Mouse (Mus musculus) spleen, postnatal 36 days (tissue): Measurements from ENCODE around the gene Ston2.
"Not testable (repeated sequence)": the region's sequence is repeated elsewhere in the genome, so short reads cannot be mapped to it uniquely, and the experiment has no call there.

Experiments used
- DNase-seq, 2 experiments: peaks; one replicate each; pipeline ENCODE4 v3.0.0; 2022; ENCODE audit warnings: low spot score in 2 of 2, mixed read lengths in 1 of 2

Ston2 gene

DNA sequence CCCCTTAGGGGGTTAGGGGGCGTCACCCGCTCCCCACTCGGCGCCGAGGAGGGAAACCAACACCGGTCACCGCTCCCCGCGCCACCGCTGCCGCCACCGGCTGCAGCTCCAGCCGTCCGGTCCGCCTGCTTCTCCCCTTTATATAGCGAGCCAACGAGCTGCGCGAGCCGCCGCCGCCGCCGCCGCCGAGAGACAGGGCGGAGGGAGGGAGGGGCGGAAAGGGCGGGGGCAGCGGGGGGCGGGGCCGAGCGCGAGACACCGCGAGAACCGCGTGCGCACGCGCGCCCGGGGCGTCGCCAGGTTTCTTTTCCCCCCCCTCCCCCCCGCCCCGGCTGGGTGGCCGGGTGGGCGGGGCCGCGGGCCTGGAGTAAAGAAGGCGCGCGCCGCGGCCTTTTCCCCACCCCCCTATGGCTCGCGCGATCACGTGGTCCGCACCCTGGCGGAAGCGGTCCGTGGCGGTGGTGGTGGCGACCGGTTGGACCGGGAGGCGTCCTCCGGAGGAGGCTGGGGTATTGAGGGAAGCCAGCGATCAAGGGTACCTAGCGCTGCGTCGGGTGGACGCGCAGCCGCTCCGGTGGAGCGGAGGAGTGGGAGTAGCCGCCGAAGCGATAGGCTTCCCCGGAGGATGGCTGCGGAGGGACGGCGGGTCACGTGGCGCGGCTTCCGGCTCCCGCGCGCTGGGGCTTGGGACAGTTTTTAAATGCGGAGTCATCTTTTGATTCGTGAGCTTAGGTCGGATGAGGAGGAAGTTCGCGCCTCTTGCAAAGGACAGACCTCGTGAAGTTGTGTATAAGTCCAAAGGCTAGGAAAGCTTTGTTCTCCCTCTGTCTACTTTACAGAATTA lies 198.1 kb downstream of the Ston2 start, which contains the start of gene Gtf2a1:
Gene Gtf2a1, minus strand, starts transcription at position 641 of the 844 bp plus-strand sequence.
- peak; percentile 92 to 94 for DNase-seq

DNA sequence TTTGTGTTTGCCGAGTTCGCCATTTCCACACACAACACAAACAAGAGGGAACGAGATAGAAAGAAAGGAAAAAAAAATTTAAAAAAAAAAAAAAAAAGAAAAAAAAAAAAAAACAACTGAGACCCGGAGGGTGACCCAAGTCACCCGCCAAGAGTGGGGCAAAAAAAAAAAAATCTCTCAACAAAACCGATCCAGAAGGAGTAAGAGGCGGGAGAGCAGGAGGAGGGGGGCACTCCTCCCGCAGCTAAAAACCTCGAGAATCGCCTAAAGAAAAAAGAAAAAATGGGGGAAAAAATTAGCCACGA lies 198.7 kb downstream of the Ston2 start:
- DNase-seq, result no peak

DNA sequence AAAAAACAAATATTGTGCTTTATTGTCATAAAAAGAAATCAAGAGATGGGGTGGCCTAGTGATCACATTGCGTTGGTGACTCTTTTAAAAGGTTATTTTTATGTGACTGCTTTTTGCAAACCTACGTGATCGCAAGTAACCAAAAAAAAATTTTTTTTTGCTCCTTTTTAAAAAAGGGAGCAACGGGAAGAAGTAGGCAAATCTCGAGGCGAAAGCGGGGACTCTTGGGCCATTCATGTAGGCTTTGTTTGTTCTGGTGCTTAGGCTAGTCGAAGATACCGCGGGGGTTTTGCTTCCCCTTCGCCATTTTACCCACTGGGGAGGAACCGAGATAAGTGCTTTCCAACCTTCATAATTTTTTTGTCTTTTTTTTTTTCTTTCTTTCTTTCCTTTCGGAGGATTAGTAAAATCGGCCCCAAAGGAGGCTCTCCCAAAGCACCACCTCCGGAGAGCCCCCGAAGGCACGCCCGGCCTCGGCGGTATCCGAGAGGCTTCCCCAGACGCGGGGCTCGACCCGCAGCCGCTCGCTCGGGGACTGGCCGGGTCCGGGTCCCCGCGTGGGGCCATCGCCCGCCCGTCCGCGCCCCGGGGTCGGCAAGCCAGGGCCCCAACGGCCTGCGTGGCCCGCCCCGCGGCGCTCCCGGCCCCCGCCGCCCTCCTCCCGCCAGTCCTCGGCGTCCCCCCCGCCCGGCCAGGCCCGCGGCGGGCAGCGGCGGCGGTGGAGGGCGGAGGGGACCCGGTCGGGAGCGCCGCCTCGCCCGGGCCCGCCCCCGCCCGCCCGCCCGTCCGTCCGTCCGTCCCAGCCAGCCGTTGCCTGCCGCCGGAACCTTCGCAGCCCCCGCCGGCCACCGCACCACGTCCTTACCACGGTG lies 199.3 kb downstream of the Ston2 start:
- DNase-seq, result peak; percentile 58 to 59

DNA sequence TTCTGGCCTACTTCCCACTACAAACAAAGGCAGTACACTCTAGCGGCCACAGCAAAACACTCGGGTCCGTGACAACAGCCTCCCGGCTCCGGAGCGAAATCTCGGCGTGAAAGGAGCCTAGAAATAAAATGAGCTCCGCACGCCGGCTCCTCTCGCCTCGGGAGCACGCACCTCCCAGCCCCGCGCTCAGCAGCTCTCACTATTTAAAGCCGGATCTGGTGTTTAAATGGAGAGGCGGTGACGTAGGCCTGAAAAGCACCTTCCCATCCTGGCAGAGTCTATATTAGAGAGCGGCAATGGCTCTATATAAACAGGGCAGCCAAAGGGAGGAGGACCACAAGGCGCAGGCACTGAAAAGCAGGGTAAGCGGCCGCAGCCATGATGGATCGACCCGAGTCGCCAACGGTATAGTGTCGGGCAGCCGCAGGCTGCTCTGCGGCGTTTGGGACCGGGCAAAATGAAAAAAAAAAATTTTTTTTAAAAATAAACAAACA lies 200.0 kb downstream of the Ston2 start:
- peak; percentile 89 to 92 for DNase-seq

DNA sequence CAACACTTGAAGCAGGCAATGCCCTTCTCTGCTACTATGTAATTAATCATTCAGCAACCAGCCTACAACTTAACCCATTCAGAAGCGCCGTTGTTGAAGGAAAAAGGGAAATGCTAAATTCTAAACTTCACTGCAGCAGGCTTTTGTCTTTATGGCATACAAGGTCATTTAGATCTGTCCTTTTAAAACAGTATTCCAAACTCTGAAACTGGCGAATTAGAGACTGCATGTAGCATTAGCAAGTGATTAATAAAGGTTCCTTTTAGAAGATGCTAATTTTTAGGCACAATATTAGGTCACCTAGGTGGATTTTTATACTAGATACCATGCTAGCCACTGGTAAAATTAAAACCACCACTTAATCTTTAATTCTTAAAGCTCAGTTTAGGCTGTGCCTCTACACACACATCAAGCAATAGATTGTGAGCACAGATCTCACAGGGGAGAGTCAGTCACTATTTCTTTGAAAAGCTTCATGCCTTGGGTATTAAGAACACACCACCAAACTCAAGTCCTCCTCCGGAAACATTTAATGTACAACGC lies 200.6 kb downstream of the Ston2 start:
- no peak for DNase-seq

DNA sequence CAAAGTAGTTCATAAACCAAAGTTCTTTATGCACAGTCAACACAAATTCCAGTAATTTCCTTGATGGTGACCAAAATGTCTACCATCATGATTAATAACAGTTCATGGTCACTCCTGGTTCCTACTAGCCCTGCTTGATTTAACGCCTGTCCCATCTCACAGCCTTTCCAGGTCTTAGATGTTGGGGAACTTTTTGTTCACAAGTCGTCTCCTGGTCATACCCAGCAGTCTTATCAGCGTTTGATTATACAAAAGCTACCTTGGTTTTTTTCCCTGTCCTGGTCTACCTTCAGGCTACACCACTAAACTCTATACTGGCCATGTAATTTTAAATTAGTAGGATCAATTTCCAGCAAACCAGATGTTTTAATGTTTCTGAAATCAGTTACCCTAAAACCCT lies 201.1 kb downstream of the Ston2 start:
- no peak for DNase-seq

DNA sequence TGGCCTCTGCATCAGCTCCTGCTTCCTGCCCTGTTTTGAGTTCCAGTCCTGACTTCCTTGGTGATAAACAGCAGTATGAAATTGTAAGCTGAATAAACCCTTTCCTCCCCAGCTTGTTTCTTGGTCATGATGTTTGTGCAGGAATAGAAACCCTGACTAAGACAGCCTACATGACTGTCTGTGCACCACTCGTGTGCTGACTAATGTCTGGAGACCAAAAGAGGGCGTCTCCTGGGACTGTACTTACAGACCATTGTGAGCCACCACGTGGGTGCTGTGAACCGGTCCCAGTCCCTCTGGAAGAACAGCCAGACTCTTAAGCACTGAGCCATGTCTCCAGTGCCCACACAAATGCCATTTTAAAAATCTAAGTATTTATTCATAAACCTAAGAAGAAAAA lies 202.4 kb downstream of the Ston2 start:
- not testable (repeated sequence) for DNase-seq

DNA sequence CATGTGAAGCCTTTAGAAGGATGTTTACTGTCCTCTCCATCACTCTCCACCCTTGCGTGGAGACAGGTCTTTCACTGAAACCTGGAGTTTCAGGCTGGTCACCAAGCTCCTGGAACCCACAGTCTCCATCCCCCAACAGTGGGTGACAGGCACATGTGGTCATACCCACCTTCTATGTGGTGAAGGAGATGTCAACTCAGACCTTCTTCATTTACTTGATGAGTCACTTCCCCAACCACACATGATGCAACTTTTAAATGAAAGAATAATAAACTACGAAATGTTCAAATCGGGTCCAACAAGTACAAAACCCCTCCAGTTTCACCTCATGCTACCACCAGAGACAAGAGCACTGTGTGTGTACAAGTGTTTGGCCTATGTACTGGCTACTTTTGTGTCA lies 203.0 kb downstream of the Ston2 start:
- no peak for DNase-seq

DNA sequence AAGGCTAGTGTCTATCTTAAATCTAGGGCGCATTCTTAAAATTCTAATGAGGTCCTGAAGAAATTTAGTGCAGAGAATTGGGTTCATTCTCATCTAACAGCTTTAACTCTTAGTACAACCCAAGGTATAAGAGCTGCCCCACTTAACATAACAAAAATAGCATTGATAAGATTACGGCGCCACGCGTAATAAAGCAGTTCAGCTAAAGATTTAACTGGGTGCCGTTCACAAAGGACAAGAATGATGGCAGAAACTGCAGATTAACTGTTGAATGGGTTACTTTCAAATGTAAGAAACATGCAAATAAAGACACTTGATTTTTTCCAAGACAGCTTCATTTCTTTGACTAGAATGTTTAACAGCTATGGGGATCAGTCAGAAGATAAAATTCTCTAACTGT lies 204.8 kb downstream of the Ston2 start:
- DNase-seq, result no peak
